Mouse (Mus musculus): ENCODE data around the gene Neurog3.

DNA sequence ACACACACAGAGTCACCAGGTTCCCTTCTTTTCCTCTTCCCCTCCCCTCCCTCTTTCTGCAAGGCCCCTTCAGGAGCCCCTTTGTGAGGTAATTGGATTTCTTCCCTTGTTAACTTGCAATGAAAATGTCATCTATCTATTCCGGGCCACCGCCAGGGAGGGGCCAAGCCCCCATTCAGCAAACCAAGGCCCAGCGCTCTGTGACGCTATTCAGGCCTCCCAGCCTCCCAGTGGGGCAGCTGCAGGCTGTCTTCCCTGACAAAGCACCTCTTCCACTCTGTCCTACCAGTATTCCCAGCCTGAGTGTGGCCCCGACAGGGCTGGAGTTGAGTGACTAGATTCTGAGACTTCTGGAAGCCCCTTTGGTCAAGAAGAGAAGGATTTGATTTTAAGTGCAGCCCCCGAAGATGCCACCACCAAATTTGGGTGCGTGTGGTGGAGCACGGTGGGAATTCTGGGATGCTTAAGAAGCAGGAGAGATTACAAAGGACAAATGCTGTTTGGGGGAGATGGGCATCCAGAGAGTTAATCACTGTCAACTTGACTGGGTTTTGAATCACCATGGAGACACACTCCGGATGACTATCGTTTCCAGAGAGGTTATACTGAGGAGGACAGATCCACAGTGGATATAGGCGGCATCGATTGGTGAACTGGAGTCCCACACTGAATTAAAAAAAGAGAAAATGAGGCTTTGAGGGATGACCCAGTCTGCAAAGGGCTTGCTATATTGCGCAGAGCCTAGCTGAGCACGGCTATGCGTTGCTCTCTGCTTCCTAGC is 41.8 kb downstream of the Neurog3 start:
- no peak for TF ChIP-seq POLR2A (IDR thresholded peaks at IDR 0.05; ENCODE audit: insufficient read depth, low read depth, low read length)
- TF ChIP-seq CTCF (IDR thresholded peaks at IDR 0.05) = no peak
- no peak for TF ChIP-seq EP300 (IDR thresholded peaks at IDR 0.05; ENCODE audit: insufficient read depth, low read depth, low read length)
